Mouse (Mus musculus): Measurements from ENCODE around the gene Pomp. TPM values are rescaled to one million over a fixed set of nuclear protein-coding genes. Genes with fewer than 3 reads are reported as not detected.

Pomp gene
- 430 and 458 TPM in 2 replicates for polyA plus RNA-seq (2014; fragmentation: Nextera tagmentation; extraction: Ambion mirVana)

- peak; percentile 92 for ATAC-seq (replicated peaks; ENCODE audit: low FRiP score)
- peak; percentile 94 for DNase-seq (ENCODE audit: low spot score)
- peak within 1 kb of the TSS; percentile 80 for H3K4me3 ChIP-seq (ENCODE audit: low read depth, low read length)
- H3K4me2 ChIP-seq = peak within 1 kb of the TSS; percentile 72
- H3K27ac ChIP-seq (ENCODE audit: low read depth, low read length) = peak within 1 kb of the TSS; percentile 77
- no peaks in the 10 kb centered on the region for H3K9me3 ChIP-seq (ENCODE audit: control insufficient read depth, low read length)
- H3K36me3 ChIP-seq (ENCODE audit: control insufficient read depth, insufficient read depth, low read length) = peaks cover 22% of the 10 kb centered on the region
- H3K27me3 ChIP-seq (replicated peaks; ENCODE audit: control insufficient read depth, insufficient read depth, low read length) = no peaks in the 10 kb centered on the region
- WGBS = under 1% methylated on average over 68 of the region's 68 CpGs
- peaks cover 7% of the 10 kb centered on the region; the same call in 1 of the 2 replicates for H3K4me1 ChIP-seq (replicated peaks; ENCODE audit: control insufficient read depth, insufficient read depth, low read length)
- peak within 1 kb of the TSS; percentile 90 for H3K9ac ChIP-seq (ENCODE audit: low read depth, low read length)
Measured at GRCm38 (mm10) chr5:147860449-147861261, at the start of gene Pomp. TSS of gene Pomp (plus strand) at chr5:147860461.

GRCm38 (mm10) chr5:147812255-147813040 is 47.8 kb upstream of the Pomp start:
- no peak for ATAC-seq (replicated peaks; ENCODE audit: low FRiP score)
- WGBS = 86% methylated on average over 13 of the region's 13 CpGs
- DNase-seq (ENCODE audit: low spot score) = no peak
- Histone ChIP-seq H3K27me3 (replicated peaks; ENCODE audit: control insufficient read depth, insufficient read depth, low read length) (no peaks in the 10 kb centered on the region), H3K4me2 (no peak overlapping the region), H3K27ac (ENCODE audit: low read depth, low read length) (no peak overlapping the region), H3K9me3 (ENCODE audit: control insufficient read depth, low read length) (no peaks in the 10 kb centered on the region), H3K4me3 (ENCODE audit: low read depth, low read length) (no peak overlapping the region), H3K4me1 (replicated peaks; ENCODE audit: control insufficient read depth, insufficient read depth, low read length) (no peaks in the 10 kb centered on the region), H3K36me3 (ENCODE audit: control insufficient read depth, insufficient read depth, low read length) (no peaks in the 10 kb centered on the region), H3K9ac (ENCODE audit: low read depth, low read length) (no peak overlapping the region)

- H3K9ac ChIP-seq (ENCODE audit: low read depth, low read length) = no peak overlapping the region
- H3K4me2 ChIP-seq = no peak overlapping the region
- no peaks in the 10 kb centered on the region for H3K4me1 ChIP-seq (replicated peaks; ENCODE audit: control insufficient read depth, insufficient read depth, low read length)
- H3K27me3 ChIP-seq (replicated peaks; ENCODE audit: control insufficient read depth, insufficient read depth, low read length) = no peaks in the 10 kb centered on the region
- peaks cover 7% of the 10 kb centered on the region for H3K9me3 ChIP-seq (ENCODE audit: control insufficient read depth, low read length)
- no peak for ATAC-seq (replicated peaks; ENCODE audit: low FRiP score)
- H3K4me3 ChIP-seq (ENCODE audit: low read depth, low read length) = no peak overlapping the region
- 72% methylated on average over 13 of the region's 13 CpGs for WGBS
- H3K27ac ChIP-seq (ENCODE audit: low read depth, low read length) = no peak overlapping the region
- no peaks in the 10 kb centered on the region for H3K36me3 ChIP-seq (ENCODE audit: control insufficient read depth, insufficient read depth, low read length)
- no peak for DNase-seq (ENCODE audit: low spot score)
Measured at GRCm38 (mm10) chr5:147814971-147815370, 45.3 kb upstream of the Pomp start.

GRCm38 (mm10) chr5:147815592-147815991 is 44.7 kb upstream of the Pomp start:
- Histone ChIP-seq H3K4me3 (ENCODE audit: low read depth, low read length) (no peak overlapping the region), H3K9me3 (ENCODE audit: control insufficient read depth, low read length) (peaks cover 7% of the 10 kb centered on the region), H3K4me1 (replicated peaks; ENCODE audit: control insufficient read depth, insufficient read depth, low read length) (no peaks in the 10 kb centered on the region), H3K27me3 (replicated peaks; ENCODE audit: control insufficient read depth, insufficient read depth, low read length) (no peaks in the 10 kb centered on the region), H3K4me2 (no peak overlapping the region), H3K27ac (ENCODE audit: low read depth, low read length) (no peak overlapping the region), H3K36me3 (ENCODE audit: control insufficient read depth, insufficient read depth, low read length) (no peaks in the 10 kb centered on the region), H3K9ac (ENCODE audit: low read depth, low read length) (no peak overlapping the region)
- ATAC-seq (replicated peaks; ENCODE audit: low FRiP score) = peak; percentile 87
- 44% methylated on average over 8 of the region's 8 CpGs for WGBS
- DNase-seq (ENCODE audit: low spot score) = no peak

GRCm38 (mm10) chr5:147816465-147816864 is 43.8 kb upstream of the Pomp start:
- Histone ChIP-seq H3K9me3 (ENCODE audit: control insufficient read depth, low read length) (peaks cover 7% of the 10 kb centered on the region), H3K4me3 (ENCODE audit: low read depth, low read length) (no peak overlapping the region), H3K4me1 (replicated peaks; ENCODE audit: control insufficient read depth, insufficient read depth, low read length) (no peaks in the 10 kb centered on the region), H3K27ac (ENCODE audit: low read depth, low read length) (no peak overlapping the region), H3K36me3 (ENCODE audit: control insufficient read depth, insufficient read depth, low read length) (no peaks in the 10 kb centered on the region), H3K4me2 (no peak overlapping the region), H3K9ac (ENCODE audit: low read depth, low read length) (no peak overlapping the region), H3K27me3 (replicated peaks; ENCODE audit: control insufficient read depth, insufficient read depth, low read length) (no peaks in the 10 kb centered on the region)
- no peak for ATAC-seq (replicated peaks; ENCODE audit: low FRiP score)
- 67% methylated on average over 4 of the region's 4 CpGs for WGBS
- DNase-seq (ENCODE audit: low spot score) = no peak

GRCm38 (mm10) chr5:147817747-147818496 is 42.3 kb upstream of the Pomp start:
- H3K9me3 ChIP-seq (ENCODE audit: control insufficient read depth, low read length) = peaks cover 7% of the 10 kb centered on the region
- DNase-seq (ENCODE audit: low spot score) = no peak
- no peaks in the 10 kb centered on the region for H3K36me3 ChIP-seq (ENCODE audit: control insufficient read depth, insufficient read depth, low read length)
- no peak overlapping the region for H3K4me3 ChIP-seq (ENCODE audit: low read depth, low read length)
- no peaks in the 10 kb centered on the region for H3K4me1 ChIP-seq (replicated peaks; ENCODE audit: control insufficient read depth, insufficient read depth, low read length)
- no peak for ATAC-seq (replicated peaks; ENCODE audit: low FRiP score)
- no peak overlapping the region for H3K27ac ChIP-seq (ENCODE audit: low read depth, low read length)
- WGBS = 88% methylated on average over 9 of the region's 9 CpGs
- no peak overlapping the region for H3K9ac ChIP-seq (ENCODE audit: low read depth, low read length)
- H3K4me2 ChIP-seq = no peak overlapping the region
- H3K27me3 ChIP-seq (replicated peaks; ENCODE audit: control insufficient read depth, insufficient read depth, low read length) = no peaks in the 10 kb centered on the region

GRCm38 (mm10) chr5:147818866-147819265 is 41.4 kb upstream of the Pomp start:
- 77% methylated on average over 8 of the region's 8 CpGs for WGBS
- Histone ChIP-seq H3K4me1 (replicated peaks; ENCODE audit: control insufficient read depth, insufficient read depth, low read length) (no peaks in the 10 kb centered on the region), H3K36me3 (ENCODE audit: control insufficient read depth, insufficient read depth, low read length) (no peaks in the 10 kb centered on the region), H3K9me3 (ENCODE audit: control insufficient read depth, low read length) (peaks cover 7% of the 10 kb centered on the region), H3K4me2 (no peak overlapping the region), H3K9ac (ENCODE audit: low read depth, low read length) (no peak overlapping the region), H3K27ac (ENCODE audit: low read depth, low read length) (no peak overlapping the region), H3K27me3 (replicated peaks; ENCODE audit: control insufficient read depth, insufficient read depth, low read length) (no peaks in the 10 kb centered on the region), H3K4me3 (ENCODE audit: low read depth, low read length) (no peak overlapping the region)
- DNase-seq (ENCODE audit: low spot score) = no peak
- no peak for ATAC-seq (replicated peaks; ENCODE audit: low FRiP score)

- no peaks in the 10 kb centered on the region for H3K36me3 ChIP-seq (ENCODE audit: control insufficient read depth, insufficient read depth, low read length)
- no peak overlapping the region for H3K27ac ChIP-seq (ENCODE audit: low read depth, low read length)
- H3K9me3 ChIP-seq (ENCODE audit: control insufficient read depth, low read length) = peaks cover 7% of the 10 kb centered on the region
- no peak overlapping the region for H3K9ac ChIP-seq (ENCODE audit: low read depth, low read length)
- no peaks in the 10 kb centered on the region for H3K27me3 ChIP-seq (replicated peaks; ENCODE audit: control insufficient read depth, insufficient read depth, low read length)
- ATAC-seq (replicated peaks; ENCODE audit: low FRiP score) = no peak
- H3K4me2 ChIP-seq = no peak overlapping the region
- no peak for DNase-seq (ENCODE audit: low spot score)
- H3K4me1 ChIP-seq (replicated peaks; ENCODE audit: control insufficient read depth, insufficient read depth, low read length) = no peaks in the 10 kb centered on the region
- 85% methylated on average over 7 of the region's 7 CpGs for WGBS
- no peak overlapping the region for H3K4me3 ChIP-seq (ENCODE audit: low read depth, low read length)
Measured at GRCm38 (mm10) chr5:147819895-147820294, 40.4 kb upstream of the Pomp start.

Data from liver, embryonic 11.5 days (tissue).